Mouse (Mus musculus) embryonic fibroblast, embryonic 13.5 days (primary cell): ENCODE measurements around the gene Kcnip1.

Source experiments
- CTCF ChIP-seq: IDR thresholded peaks from 2 replicates; pipeline ENCODE4 v1.5.1; 2011; ENCODE audit warnings: mild to moderate bottlenecking, control low read depth, low read length, moderate library complexity, borderline replicate concordance; ENCODE audit not compliant: insufficient read depth
- POLR2A ChIP-seq: IDR thresholded peaks from 2 replicates; pipeline ENCODE4 v1.6.1; 2011; ENCODE audit warnings: low read depth, mild to moderate bottlenecking, control low read depth, low read length, moderate library complexity

DNA sequence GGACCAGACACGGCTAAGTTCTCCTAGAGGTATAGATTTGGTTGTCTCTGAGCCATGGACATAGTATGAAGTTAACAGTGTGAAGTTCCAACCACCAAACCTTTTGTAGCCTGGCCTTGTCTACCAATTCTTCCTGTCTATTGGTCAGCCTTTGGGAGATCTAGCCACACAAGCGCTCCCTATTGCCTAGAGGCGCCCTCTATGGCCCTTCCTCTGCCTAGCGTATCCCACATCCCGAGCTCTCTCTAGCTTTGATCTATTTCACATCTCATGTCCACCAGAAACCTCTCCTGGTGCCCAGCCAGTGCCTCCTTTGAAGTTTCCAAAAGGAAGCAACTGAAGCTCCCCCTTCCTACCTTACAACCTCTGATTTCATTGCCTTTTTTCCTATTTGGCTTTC lies 147.0 kb downstream of the Kcnip1 start:
- TF ChIP-seq CTCF (no peak), POLR2A (no peak)
